Mouse (Mus musculus) heart, adult 18-20 months (tissue): ENCODE data around the gene Vat1l. TPM values are rescaled to one million over a fixed set of nuclear protein-coding genes. Genes with fewer than 3 reads are reported as not detected.

Experiments used
- DNase-seq, 2 experiments: peaks; one replicate each; pipeline ENCODE4 v3.0.0; 2021 to 2022; ENCODE audit warnings: mixed read lengths in 1 of 2
- long read RNA-seq, 2 experiments: library from polyadenylated mRNA; stranded (forward); transcript quantifications; one replicate each; pipeline ENCODE4 v2.0.0; 2021
- total RNA-seq, 2 experiments: library from RNA; stranded (reverse); gene quantifications; 2 replicates each; pipeline ENCODE4 v1.2.3; 2021

Vat1l gene
- total RNA-seq, result under 1 TPM; 0.12 to 0.46 TPM
- long read RNA-seq, experiment 1, result 0 reads
- long read RNA-seq, experiment 2, partial matches to known transcripts, result 0 of 1 reads
- long read RNA-seq, experiment 2, other reads (novel, unspliced or antisense), result 1 of 1 reads

DNA sequence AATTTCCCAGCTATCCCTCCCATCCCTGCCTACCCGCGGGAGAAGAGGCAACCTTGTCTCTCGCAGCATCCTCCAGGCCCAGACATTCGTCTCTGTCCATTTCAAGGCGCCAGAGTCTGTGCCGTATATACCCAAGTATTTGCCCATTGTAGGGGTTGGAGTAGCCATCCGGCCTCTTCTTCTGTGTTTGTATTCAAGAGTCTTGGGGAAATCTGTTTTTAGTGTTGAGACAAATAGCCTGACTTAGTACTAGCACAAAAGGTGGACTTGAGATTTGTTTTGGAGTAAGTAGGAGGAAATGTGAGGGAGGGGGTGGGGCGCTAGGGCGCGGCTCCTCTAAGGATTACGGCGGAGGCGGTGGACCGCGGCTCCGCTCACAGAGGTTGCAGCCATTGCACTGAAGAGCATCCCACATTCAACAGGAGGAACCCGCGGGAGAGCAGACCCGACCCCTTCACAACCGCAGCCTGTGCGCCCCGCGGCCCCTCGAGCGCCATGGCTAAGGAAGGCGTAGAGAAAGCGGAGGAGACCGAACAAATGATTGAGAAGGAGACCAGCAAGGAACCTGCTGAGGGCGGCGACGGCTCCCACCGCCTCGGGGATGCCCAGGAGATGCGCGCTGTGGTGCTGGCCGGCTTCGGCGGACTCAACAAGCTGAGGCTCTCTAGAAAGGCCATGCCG is at the start of gene Vat1l:
Gene Vat1l (plus strand): TSS at position 392 of the 681 bp plus-strand sequence.
- peak in 1 of 2 experiments; percentile 1 for DNase-seq

DNA sequence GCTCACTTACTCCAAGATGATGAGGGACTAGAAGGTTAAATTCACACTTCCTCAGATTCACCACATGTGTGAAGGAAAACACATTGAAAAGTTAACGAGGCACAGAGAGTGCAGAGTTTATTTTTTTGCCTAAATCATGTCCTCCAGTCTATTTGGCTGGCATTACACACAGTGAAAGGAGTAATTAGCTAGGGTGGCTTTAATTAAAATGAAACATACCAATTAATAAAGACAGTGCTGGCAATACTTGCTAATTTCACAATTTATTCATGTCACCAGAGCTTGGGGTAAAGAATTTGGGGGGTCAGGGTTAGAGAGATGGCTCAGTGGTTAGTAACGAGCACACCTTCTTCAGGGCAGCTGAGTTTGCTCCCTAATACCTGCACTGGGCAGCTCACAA is 46.8 kb upstream of the Vat1l start:
- DNase-seq, result no peak

DNA sequence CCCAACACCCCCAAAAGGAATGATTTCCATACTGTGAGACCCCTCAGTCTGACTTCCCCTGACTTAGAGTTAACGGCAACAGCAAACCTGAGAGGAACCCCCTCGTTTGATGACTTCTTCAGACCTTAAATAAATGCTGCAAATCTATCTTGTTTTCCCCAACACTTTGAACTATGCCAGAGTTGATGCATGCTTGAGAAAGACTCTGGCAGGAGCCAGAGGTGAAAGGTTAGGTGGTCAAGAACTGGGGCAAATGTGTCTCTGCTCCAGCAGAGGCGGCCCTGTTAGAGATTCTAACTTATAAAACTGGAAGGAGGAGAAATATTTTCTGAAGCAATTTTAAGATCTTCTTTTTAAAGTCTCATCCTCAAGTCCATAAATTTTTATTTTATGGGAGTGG is 45.7 kb upstream of the Vat1l start:
- no peak for DNase-seq

DNA sequence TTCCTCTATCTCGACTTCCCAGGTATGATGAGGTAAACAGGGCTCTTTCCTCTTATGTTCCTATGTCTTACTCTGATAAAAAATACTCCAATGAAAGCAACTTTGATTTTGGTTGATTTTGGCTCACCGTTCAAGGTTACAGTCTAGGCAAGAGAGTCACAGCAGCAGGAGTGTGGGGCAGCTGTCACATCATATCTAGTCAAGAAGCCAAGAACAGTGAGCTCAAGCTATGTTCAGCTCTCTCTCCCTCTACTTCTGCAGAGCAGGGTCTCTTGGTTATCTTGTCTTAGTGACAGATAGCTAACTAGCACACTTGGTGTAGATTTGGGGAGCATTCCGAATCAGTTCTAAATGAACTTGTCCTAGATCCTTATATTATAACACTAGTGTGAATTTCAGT is 41.5 kb upstream of the Vat1l start:
- no peak for DNase-seq

DNA sequence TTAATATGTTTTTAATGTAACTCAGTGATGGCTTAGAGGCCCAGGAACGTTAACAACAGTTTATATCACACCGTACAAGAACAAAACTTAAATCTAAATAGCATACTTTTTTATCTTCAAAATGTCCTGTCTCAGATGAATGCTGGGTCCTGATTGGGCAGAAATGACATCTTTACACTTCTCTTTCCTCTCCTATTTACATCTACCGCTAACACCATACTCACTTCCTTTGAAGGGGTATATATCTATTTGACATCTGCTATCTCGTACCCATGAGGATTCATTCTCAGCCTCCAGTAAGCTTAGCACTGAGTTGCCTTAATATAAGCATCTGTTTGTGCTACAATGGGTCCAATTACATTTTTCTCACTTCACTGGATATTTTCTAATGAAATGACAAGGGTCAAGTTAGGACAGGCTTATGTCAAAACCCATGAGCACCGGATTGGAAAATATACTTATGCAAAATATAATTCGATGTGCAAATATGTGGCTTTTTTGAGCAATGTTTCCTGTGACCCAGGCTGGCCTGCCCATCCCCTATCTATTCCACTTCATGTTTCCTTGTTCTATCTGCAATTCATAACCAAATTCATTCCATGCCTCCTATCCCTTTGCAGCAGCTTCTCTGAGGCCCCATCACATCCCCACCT is 40.8 kb upstream of the Vat1l start:
- no peak for DNase-seq

DNA sequence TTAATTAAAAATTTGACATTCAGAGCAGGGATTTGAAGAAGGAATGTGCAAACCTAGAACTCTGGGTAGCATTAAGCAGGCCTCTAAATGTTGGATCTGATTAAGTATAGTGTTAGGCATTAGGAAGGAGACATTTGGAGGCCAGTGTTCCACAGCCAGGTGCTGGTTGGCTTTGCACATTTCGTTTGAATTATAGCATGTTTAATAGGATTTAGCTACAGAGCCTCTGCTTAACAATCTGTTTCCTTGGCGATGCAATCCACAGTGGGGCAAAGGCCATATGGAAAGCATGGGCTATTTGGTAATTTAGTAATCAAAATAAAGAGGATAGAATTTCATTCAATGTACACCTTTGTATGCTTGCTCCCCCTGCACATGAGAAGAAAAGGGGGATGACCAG is 39.7 kb upstream of the Vat1l start:
- no peak for DNase-seq

DNA sequence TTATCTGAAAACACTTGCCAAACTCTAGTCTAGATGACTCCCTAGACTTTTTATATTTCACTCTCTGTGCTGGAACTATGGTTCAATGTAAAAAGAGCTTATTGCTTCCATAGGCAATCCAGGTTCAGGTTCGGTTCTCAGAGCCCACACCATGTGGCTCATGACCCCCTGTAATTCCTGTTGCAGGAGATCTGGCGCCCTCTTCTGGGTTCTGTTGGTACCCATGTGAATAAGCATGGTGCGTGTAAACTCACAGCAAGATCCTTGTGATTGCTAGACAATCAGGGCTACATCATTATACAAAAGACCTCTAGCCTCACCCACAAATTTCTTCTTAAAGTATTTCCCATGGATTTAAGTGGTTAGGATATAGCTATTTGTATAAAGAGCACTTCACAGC is 28.7 kb upstream of the Vat1l start:
- no peak for DNase-seq

DNA sequence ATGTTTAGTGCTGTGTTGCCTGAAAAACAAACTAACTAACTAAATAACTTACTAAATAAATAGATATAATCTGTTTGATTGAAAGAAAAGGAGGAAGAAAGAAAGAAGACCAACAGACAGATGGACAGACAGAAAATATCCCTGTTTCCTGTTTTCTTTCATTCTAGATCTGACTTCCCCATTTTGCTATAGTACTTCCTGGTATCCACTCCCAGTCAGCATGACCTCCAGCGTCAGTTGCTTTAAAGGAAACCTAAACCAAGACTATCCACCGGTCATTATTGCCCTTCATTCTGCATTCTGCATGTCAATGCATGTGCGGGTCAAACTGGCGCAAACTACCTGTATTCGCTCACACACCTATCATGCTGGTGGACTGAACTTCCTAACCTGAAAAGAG is 12.1 kb upstream of the Vat1l start:
- no peak for DNase-seq

DNA sequence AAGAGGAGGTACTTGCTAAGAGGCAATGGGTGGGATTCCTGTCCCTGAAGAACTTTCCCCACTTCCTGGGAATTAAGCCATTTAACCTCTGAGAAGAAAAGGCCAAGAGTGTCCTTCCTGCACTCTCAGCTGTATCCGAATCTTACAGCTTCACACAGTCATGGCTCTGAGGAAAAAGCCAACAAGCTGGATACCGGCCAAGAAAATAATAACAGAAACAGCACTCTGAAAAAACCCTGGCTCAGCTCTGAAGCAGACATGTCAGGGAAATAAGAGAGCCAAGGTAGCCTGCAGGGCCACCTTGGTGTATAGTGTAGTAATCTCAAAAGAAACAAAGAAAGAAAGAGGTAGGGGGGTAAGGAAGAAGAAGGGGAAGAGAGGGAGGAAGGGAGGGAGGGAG is 6.4 kb upstream of the Vat1l start:
- no peak for DNase-seq

DNA sequence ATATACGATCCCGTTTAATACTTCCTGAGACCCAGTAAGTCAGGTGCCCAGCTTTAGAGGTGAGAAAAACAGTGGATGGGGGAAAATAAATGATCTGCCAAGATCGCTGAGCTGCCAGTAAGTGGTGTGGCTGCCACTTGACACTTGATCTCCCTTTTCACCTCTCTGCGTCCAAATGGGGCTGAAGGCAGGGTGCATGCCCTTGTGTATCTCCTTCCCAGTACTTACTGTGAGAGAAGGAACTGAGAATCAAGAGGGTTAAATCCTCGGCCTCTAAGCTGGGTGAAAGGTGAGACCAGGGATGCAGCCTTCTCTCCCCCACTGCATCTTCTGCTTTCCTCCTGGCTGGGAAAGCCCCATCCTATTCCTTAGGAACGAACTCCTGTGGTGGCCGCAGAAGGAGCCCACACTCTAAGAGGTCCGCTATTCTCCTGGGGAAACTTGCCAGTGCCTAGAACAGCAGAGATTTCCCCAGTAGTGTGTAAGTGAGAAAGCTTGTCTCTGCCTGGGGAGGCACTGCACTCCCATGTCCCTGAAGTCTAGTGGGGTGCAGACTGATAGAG is 1.1 kb downstream of the Vat1l start:
- no peak for DNase-seq

DNA sequence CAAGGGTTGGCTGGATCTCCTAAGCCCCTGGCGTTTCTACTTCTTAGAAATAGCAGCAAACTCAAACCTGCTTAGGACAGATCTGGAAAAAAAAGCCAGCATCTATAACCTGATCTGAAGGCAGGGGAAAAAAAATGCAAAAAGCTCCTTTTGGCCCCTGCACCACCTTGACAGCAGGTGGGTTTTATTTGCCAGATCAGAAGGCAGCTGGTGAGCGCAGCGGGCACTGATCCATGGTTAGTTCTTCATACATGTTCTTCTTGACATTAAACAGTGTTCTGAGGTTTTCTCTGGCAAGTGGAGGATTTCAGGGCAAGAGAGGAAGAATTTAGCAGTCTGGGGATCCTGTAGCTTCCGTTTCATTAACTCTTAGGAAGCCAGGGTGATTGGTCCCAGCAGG is 1.6 kb downstream of the Vat1l start:
- DNase-seq, result no peak

DNA sequence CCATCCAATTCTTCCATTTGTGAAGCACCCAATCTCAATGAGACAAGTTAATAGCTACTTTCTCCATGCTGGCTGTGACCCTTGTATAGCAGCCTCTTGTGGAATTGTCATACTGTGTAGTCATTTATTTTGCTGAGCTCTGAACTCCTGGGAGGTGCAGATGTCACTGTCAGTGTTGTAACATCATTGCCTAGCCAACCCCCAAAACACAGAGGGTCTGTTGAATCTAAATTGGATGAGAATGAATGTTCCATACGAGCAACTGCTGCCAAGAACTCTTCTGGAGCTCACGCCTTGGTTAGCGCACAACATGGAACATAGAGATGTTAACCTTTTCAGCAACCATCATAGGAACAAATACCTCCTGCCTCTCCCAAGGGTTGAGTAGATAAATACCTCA is 15.4 kb downstream of the Vat1l start:
- no peak for DNase-seq

DNA sequence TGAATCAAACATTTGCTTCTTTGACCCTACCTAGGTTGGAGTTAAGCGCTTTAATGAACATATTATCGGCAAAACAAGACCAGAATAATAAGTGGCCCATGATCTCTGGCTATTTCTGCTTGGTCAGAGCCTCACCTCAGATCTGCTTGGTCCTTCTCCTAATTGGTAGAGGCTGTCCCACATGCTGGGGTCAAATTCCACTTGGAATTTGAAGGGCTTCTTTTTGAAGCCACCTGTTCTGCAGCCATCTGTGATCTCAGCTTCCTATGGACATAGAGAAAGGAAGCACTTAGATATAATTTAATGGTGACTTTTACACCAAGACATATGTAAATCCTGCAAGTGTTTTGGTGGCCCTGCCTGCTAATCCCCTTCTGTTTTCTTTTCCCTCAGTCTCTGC is 16.6 kb downstream of the Vat1l start:
- DNase-seq, result no peak

DNA sequence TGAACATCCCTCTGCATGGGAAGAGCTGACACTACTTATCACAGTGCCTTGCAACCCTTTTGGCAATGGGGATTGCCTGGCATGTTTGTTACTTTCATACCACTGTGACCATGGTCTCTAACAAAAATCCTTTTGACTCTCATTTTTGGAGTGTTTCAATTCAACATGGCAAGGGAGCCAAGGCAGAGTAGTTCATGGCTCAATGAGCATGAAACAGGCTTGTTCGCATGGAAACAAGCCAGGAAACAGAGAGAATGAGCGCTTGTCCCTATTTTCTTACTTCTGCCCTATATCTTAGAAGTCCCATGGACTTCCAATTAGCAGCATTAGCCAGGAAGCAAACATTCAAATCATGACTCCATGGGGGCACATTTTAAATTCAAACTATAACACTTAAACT is 18.6 kb downstream of the Vat1l start:
- no peak for DNase-seq

DNA sequence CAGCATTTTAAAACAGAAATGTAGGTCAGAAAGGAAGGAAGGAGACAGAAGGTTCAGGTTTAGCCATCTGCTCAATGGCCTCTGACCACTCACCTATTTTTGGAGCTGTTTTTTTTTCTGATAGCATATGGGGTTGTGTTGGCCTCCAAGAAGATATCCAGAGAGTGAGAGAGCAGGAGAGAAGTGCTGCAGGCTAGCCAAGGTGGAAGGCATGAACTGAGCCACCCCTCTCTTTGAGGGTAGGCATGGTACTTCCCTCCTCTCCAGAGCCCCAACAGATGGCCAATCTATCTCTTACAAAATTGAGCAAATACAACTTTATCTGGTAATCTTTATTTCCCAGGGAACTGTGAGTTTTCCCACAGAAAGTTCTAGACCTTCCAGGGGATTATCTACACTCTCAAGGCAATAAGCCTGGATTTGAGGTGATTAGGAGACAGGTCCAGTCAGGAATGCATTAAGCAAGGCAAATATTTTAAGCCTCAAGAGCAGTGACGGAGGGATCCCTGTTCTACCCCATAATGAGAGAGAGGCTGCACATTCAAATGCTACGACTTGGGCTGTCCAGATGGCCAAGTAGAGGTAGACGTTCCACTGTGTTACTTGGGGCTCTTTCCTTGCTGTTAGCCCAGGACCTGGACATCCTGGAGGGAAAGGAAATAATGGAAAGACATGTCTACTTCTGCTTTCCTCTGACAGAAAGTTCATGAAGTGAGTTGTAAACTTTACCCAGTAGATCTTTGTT is 46.1 kb downstream of the Vat1l start:
- DNase-seq, result no peak

DNA sequence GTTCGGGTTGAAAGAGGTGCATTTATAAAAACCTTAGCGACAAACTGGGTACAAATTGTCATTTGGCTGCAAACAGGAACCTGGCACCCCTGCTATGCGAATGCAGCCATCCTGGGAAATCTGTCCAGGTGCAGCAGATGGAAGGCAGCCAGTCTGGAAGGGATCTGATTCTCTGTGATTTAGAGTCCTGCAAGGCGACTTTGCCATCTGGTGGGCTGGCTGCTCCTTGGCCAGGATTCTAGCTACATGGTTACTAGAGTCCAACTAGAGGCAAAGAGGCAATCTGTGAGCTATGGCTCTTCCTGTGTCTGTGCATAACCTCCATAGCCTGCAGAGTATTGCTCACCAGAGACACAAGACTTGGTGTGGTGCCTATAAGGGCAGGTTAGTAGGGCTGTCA is 53.3 kb downstream of the Vat1l start:
- DNase-seq, result no peak

DNA sequence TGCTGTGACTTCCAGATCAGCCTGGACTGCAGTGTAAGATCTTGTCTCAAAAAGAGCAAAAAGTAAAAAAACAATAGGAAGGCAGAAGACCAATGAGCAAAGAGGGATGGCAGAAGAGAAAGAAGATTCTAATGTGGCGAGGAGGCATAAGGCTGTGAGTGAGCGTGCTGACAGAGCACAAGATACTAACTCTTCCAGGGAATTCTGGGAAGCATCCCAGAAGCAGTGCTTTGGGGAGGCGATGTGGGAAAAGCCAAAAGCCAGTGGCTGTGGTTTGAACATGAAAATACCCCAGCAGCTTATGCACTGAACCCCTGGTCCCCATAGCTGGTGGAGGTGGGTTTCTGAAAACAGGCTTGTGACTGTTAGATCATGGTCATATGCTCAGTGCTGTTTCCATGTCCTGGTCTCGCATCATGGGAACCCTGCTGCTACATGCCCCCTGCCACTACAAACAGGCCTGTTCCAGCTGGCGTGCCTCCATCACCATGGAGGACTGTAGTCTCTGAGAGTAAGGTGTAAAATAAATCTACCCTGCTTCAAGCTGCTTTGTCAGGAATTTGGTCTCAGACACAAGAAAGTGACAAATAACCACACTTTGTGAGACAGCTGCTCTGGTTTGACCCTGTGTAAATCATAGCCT is 54.4 kb downstream of the Vat1l start:
- no peak for DNase-seq

DNA sequence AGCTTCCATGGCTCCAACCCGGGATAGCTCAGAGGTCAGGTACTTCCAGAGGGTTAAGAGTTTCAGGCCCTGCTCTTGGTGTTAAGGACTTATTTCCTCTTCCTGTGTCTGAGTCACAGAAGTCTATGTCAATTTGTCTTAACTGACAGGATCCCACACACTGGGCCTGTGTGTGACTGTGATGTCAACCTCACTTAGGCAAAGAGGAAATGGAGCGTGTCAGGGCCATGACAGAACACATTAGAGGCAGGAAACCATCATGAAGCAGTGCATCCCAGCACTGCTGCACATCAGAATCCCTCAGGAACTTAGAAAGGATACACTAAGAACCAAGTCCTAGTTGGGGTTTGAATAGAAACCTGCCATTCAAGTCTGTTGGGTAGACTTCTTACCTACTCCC is 56.9 kb downstream of the Vat1l start:
- no peak for DNase-seq

DNA sequence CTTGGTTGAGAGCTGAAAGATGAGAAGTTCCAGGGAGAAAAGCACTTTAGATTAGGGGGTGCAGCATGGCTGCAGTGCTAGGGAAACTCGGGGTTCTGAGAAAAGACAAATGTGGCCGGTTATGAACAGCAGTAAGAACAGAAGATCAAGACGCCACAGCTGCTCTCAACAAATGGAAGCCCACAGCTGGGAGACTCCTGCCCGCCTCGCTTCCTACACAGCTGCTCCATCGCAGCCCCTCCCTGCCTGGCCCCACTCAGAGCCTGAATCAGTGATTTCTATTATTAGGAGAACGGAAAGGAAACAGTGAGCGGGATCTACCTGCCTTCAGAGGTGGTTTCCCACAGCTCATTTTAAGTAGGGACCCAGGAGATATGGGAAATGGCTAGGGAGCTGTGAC is 69.1 kb downstream of the Vat1l start:
- no peak for DNase-seq

DNA sequence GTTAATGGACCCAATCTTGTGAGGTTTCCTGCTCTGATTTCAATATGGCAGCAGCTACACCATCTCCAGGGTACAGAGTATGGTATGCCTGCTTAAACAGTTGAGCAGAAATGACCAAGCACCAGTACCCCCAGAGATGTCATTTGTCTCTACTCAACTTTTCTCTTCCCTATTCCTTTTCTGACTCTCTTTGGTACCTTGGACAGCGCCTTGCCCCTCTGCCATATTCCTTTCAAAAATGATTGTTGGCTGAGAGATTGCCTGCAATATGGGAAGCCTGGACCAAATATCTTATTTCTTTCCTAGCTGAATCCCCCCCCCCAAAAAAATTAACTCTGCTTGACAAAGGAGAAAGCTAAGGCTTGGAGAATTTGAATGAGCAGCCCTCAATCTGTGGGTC is 75.7 kb downstream of the Vat1l start:
- DNase-seq, result no peak

DNA sequence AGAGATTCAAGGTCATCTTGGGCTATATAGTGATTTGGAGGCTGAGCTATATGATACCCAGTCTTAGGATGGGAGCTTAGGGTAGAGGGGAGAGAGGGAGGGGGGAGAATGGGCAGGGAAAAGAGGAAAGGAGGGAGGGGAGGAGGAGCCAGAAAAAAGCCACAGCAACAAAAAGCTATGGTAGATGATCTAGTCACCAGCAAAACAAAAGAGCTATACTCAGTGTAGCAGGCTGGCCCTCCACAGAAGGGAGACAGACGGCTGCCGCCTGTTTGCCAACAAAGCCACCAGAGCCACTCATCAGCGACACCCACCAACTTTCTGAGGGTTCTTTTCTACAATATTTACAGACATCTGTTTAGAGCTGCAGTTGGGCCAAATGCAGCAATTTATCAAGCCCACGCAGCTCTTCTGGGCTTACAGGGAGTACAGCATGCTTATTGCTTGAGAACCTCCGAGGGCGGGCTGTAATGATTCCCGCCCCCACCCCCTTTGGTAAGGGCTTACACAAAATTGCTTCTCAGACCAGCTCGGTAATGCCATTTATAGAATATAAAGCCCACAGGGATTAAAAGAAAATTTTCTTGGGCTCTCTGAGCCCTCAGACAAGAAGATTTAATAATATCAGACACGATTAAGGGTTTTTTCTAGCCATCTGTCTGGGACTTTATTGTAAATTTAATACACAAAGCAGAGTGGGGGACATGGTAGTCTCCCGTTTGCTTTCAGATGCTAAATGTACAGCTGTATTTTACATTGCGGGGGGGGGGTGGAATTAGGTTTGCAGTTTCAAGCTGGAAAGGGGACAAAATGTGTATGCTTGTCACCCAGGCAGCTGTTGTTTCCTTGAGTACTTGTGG is 89.7 kb downstream of the Vat1l start:
- no peak for DNase-seq

DNA sequence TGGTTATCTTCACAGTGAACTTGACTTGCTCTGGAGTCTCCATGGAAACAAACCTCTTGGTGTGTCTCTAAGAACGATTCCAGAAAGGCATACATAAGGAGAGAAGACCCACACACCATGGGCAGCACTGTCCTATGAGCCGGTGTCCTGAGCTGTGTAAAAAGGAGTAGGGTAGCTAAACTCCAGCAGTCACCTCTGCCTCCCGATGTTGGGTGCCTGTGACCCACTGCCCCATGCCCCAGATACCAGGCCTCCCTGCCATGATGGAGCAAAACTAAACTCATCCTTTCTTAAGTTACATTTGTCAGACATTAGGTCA is 90.3 kb downstream of the Vat1l start:
- no peak for DNase-seq
